Mouse (Mus musculus) forebrain, embryonic 13.5 days (tissue): ENCODE results near the gene Alg1. TPM values are rescaled to one million over a fixed set of nuclear protein-coding genes. Genes with fewer than 3 reads are reported as not detected.

ENCODE experiments used
- ATAC-seq: fragments of 200-750 bp; cut with Nextera tagmentation; 2 replicates; pipeline ENCODE4 v1.8.0; 2017
- H3K27ac ChIP-seq: fragments of 300-500 bp; sonication (generic); 2 replicates; pipeline ENCODE4 v1.5.1; 2015; ENCODE audit warnings: inconsistent platforms, mild to moderate bottlenecking, moderate library complexity
- H3K27me3 ChIP-seq: fragments of 300-500 bp; sonication (generic); 2 replicates; pipeline ENCODE4 v1.6.1; 2015; ENCODE audit warnings: mild to moderate bottlenecking, inconsistent platforms
- H3K36me3 ChIP-seq: fragments of 300-500 bp; sonication (generic); 2 replicates; pipeline ENCODE4 v1.6.1; 2015; ENCODE audit warnings: mild to moderate bottlenecking, inconsistent platforms; ENCODE audit not compliant: poor library complexity, severe bottlenecking
- H3K4me1 ChIP-seq: fragments of 300-500 bp; sonication (generic); 2 replicates; pipeline ENCODE4 v1.6.1; 2015; ENCODE audit warnings: inconsistent platforms
- H3K4me2 ChIP-seq: fragments of 300-500 bp; sonication (generic); 2 replicates; pipeline ENCODE4 v1.6.1; 2015; ENCODE audit warnings: inconsistent platforms, mild to moderate bottlenecking, moderate library complexity
- H3K4me3 ChIP-seq: fragments of 300-500 bp; sonication (generic); 2 replicates; pipeline ENCODE4 v1.5.1; 2015; ENCODE audit warnings: mild to moderate bottlenecking, inconsistent platforms
- H3K9ac ChIP-seq: fragments of 300-500 bp; sonication (generic); 2 replicates; pipeline ENCODE4 v1.6.1; 2015; ENCODE audit warnings: mild to moderate bottlenecking, inconsistent platforms
- H3K9me3 ChIP-seq: fragments of 300-500 bp; sonication (generic); replicated peaks from 2 replicates; pipeline ENCODE4 v1.6.1; 2016; ENCODE audit warnings: inconsistent platforms
- WGBS: fragments of 180-500 bp; shearing (Covaris S2); methylation state at CpG from one replicate; pipeline ENCODE4 v1.1.7; 2015; 5-methylcytosine and 5-hydroxymethylcytosine counted together
- polyA plus RNA-seq: library from polyadenylated mRNA; unstranded; fragments of >200 nt; fragmentation: Nextera tagmentation; extraction: Ambion mirVana; gene quantifications from 2 replicates; pipeline ENCODE4 v1.2.1, GENCODE M21; 2015

The Alg1 gene
- 26.3 and 30.0 TPM in 2 replicates for polyA plus RNA-seq

- peak; percentile 98 for ATAC-seq
- 3% methylated on average over 47 of the region's 47 CpGs for WGBS
- peaks cover 14% of the 10 kb centered on the region for H3K4me1 ChIP-seq
- H3K36me3 ChIP-seq, result peaks cover 3% of the 10 kb centered on the region; the same call in 1 of the 2 replicates
- peak within 1 kb of the TSS; percentile 88 for H3K4me2 ChIP-seq
- H3K27ac ChIP-seq, result no peak within 1 kb of the TSS
- H3K27me3 ChIP-seq, result no peaks in the 10 kb centered on the region
- H3K9me3 ChIP-seq, result no peaks in the 10 kb centered on the region
- peak within 1 kb of the TSS; percentile 85 for H3K9ac ChIP-seq
- peak within 1 kb of the TSS; percentile 85 for H3K4me3 ChIP-seq
Observed at GRCm38 (mm10) chr16:5233418-5234313, at the start of gene Alg1. Gene Alg1, plus strand, starts transcription at chr16:5233621.

GRCm38 (mm10) chr16:5184101-5184500, 49.3 kb upstream of the Alg1 start:
- WGBS, result 73% methylated on average over 8 of the region's 8 CpGs
- Histone ChIP-seq H3K9ac (no peak overlapping the region), H3K4me3 (no peak overlapping the region), H3K4me2 (no peak overlapping the region), H3K36me3 (no peaks in the 10 kb centered on the region), H3K27ac (no peak overlapping the region), H3K27me3 (0 out of 2 replicates have a peak, but pooled peaks cover 4% of the 10 kb centered on the region), H3K9me3 (no peaks in the 10 kb centered on the region), H3K4me1 (no peaks in the 10 kb centered on the region)
- ATAC-seq, result no peak

GRCm38 (mm10) chr16:5184956-5185355, 48.5 kb upstream of the Alg1 start:
- Histone ChIP-seq H3K36me3 (no peaks in the 10 kb centered on the region), H3K9ac (no peak overlapping the region), H3K27me3 (0 out of 2 replicates have a peak, but pooled peaks cover 4% of the 10 kb centered on the region), H3K4me3 (no peak overlapping the region), H3K27ac (no peak overlapping the region), H3K4me1 (no peaks in the 10 kb centered on the region), H3K9me3 (no peaks in the 10 kb centered on the region), H3K4me2 (no peak overlapping the region)
- no peak for ATAC-seq
- 87% methylated on average over 5 of the region's 5 CpGs for WGBS

GRCm38 (mm10) chr16:5185691-5186090, 47.7 kb upstream of the Alg1 start:
- H3K27ac ChIP-seq, result no peak overlapping the region
- H3K4me2 ChIP-seq, result no peak overlapping the region
- no peak overlapping the region for H3K9ac ChIP-seq
- 78% methylated on average over 7 of the region's 7 CpGs for WGBS
- no peaks in the 10 kb centered on the region for H3K4me1 ChIP-seq
- no peak for ATAC-seq
- H3K4me3 ChIP-seq, result no peak overlapping the region
- 0 out of 2 replicates have a peak, but pooled peaks cover 4% of the 10 kb centered on the region for H3K27me3 ChIP-seq
- no peaks in the 10 kb centered on the region for H3K36me3 ChIP-seq
- H3K9me3 ChIP-seq, result no peaks in the 10 kb centered on the region

- no peaks in the 10 kb centered on the region for H3K9me3 ChIP-seq
- no peak for ATAC-seq
- H3K9ac ChIP-seq, result no peak overlapping the region
- 0 out of 2 replicates have a peak, but pooled peaks cover 4% of the 10 kb centered on the region for H3K27me3 ChIP-seq
- H3K36me3 ChIP-seq, result no peaks in the 10 kb centered on the region
- H3K4me2 ChIP-seq, result no peak overlapping the region
- WGBS, result 83% methylated on average over 7 of the region's 7 CpGs
- H3K27ac ChIP-seq, result no peak overlapping the region
- H3K4me1 ChIP-seq, result no peaks in the 10 kb centered on the region
- H3K4me3 ChIP-seq, result no peak overlapping the region
Observed at GRCm38 (mm10) chr16:5186234-5186633, 47.2 kb upstream of the Alg1 start.

GRCm38 (mm10) chr16:5195080-5195479, 38.3 kb upstream of the Alg1 start:
- H3K27ac ChIP-seq, result no peak overlapping the region
- H3K4me1 ChIP-seq, result no peaks in the 10 kb centered on the region
- H3K27me3 ChIP-seq, result no peaks in the 10 kb centered on the region
- no peaks in the 10 kb centered on the region for H3K36me3 ChIP-seq
- no peak overlapping the region for H3K9ac ChIP-seq
- no peak overlapping the region for H3K4me3 ChIP-seq
- 30% methylated on average over 6 of the region's 6 CpGs for WGBS
- H3K4me2 ChIP-seq, result no peak overlapping the region
- ATAC-seq, result no peak
- H3K9me3 ChIP-seq, result no peaks in the 10 kb centered on the region

GRCm38 (mm10) chr16:5202681-5203080, 30.7 kb upstream of the Alg1 start:
- 12% methylated on average over 4 of the region's 4 CpGs for WGBS

GRCm38 (mm10) chr16:5203200-5203599, 30.2 kb upstream of the Alg1 start:
- 2% methylated on average over 32 of the region's 36 CpGs for WGBS
- ATAC-seq, result peak; percentile 50; the same call in 1 of the 2 replicates
- H3K27ac ChIP-seq, result no peak overlapping the region

More at GRCm38 (mm10) chr16:5202681-5203080, 30.7 kb upstream of the Alg1 start:
- ATAC-seq, result no peak
- Histone ChIP-seq H3K4me1 (peaks cover 6% of the 10 kb centered on the region), H3K27ac (no peak overlapping the region), H3K27me3 (peaks cover 14% of the 10 kb centered on the region), H3K36me3 (no peaks in the 10 kb centered on the region), H3K9me3 (no peaks in the 10 kb centered on the region), H3K4me2 (peak overlapping the region; percentile 95), H3K9ac (no peak overlapping the region), H3K4me3 (peak overlapping the region; percentile 81)

GRCm38 (mm10) chr16:5203668-5204433, 29.6 kb upstream of the Alg1 start, which contains the start of gene Nagpa:
Gene Nagpa, minus strand, starts transcription at chr16:5204012.
- peak; percentile 96 for ATAC-seq
- H3K4me2 ChIP-seq, result peak within 1 kb of the TSS; percentile 95
- H3K27ac ChIP-seq, result no peak within 1 kb of the TSS
- H3K9me3 ChIP-seq, result no peaks in the 10 kb centered on the region
- 6% methylated on average over 26 of the region's 40 CpGs for WGBS
- H3K27me3 ChIP-seq, result peaks cover 14% of the 10 kb centered on the region
- peaks cover 6% of the 10 kb centered on the region for H3K4me1 ChIP-seq
- peak within 1 kb of the TSS; percentile 71 for H3K9ac ChIP-seq
- H3K36me3 ChIP-seq, result no peaks in the 10 kb centered on the region
- H3K4me3 ChIP-seq, result peak within 1 kb of the TSS; percentile 81

More at GRCm38 (mm10) chr16:5203200-5203599, 30.2 kb upstream of the Alg1 start:
- Histone ChIP-seq H3K36me3 (no peaks in the 10 kb centered on the region), H3K9ac (peak overlapping the region; percentile 71), H3K9me3 (no peaks in the 10 kb centered on the region), H3K27me3 (peaks cover 14% of the 10 kb centered on the region), H3K4me3 (peak overlapping the region; percentile 81), H3K4me2 (peak overlapping the region; percentile 95), H3K4me1 (peaks cover 6% of the 10 kb centered on the region)

- H3K27ac ChIP-seq, result no peak overlapping the region
- H3K4me2 ChIP-seq, result no peak overlapping the region
- 90% methylated on average over 5 of the region's 5 CpGs for WGBS
- peaks cover 22% of the 10 kb centered on the region for H3K27me3 ChIP-seq
- H3K9ac ChIP-seq, result no peak overlapping the region
- no peak overlapping the region for H3K4me3 ChIP-seq
- ATAC-seq, result no peak
- peaks cover 6% of the 10 kb centered on the region for H3K4me1 ChIP-seq
- H3K36me3 ChIP-seq, result no peaks in the 10 kb centered on the region
- no peaks in the 10 kb centered on the region for H3K9me3 ChIP-seq
Observed at GRCm38 (mm10) chr16:5205431-5205970, 27.9 kb upstream of the Alg1 start.

GRCm38 (mm10) chr16:5206051-5206450, 27.4 kb upstream of the Alg1 start:
- Histone ChIP-seq H3K9me3 (no peaks in the 10 kb centered on the region), H3K4me2 (no peak overlapping the region), H3K4me1 (peaks cover 6% of the 10 kb centered on the region), H3K4me3 (no peak overlapping the region), H3K27ac (no peak overlapping the region), H3K27me3 (peaks cover 22% of the 10 kb centered on the region), H3K36me3 (no peaks in the 10 kb centered on the region), H3K9ac (no peak overlapping the region)
- 77% methylated on average over 5 of the region's 5 CpGs for WGBS
- ATAC-seq, result no peak
